Mouse (Mus musculus) layer of hippocampus, adult 11-12 months (tissue): ENCODE data around the gene Inhbe.

Source experiments
- DNase-seq: peaks from one replicate; pipeline ENCODE4 v3.0.0; 2022; ENCODE audit warnings: low spot score

Inhbe gene

DNA sequence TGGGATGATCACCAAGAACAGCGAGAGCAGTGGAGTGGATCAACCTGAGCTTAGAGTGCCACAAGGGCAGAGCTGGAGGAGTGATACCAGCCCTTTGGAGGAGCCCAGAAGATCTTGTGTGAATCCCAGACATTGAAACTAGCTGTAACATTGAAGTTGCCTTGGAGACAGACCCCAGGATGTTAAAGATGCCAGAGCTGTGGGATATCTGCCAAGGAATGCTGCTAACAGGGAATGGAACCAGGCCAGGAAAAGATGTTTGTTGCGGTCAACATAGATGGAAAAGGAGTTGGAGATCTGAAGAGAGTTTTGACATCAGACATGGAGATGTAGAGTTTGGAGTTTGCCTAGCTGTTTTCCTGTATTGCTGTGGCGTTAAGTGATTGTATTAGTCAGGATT, 8.0 kb downstream of the Inhbe start:
- no peak for DNase-seq

- DNase-seq = no peak
Observed at GRCm38 (mm10) chr10:127343029-127343428, 11.2 kb downstream of the Inhbe start.

DNA sequence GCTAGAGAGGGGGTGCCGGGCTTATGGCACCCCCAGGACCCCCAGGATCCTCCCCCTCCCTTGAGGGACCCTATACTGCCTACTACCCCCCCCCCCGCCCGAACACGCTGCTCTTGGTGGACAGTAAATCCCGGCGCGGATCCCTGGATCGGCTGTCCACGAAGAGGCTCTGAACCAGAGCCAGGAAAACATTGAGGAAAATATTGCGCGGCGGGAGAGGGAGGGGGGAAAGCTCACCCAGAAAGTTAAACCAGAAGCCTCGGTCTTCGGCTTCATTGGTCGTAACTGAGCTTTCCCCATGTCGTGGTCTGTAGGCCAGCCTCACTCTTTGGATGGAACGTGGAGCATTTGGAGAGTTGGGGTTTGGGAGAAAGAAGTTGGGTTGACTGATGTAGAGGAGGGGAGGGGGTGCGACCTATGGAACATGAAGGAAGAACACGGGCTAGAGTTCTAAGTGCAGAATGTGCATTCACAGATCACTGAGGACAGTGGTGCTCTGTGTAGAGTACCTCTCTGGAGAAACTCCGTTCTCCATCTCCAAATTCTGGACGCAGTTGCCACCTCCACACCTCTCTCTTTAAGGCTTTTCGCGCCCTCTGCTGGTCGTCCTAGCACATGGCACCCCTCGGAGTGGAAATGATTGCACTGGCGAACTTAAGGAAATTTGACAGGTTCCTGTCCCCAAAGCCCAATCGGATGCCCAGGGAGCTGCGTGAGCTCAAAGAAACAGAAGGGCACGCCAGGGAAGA, 12.1 kb downstream of the Inhbe start, which contains the start of gene Gli1:
Gene Gli1, minus strand, starts transcription at position 84 of the 749 bp plus-strand sequence.
- peak; percentile 77 for DNase-seq

DNA sequence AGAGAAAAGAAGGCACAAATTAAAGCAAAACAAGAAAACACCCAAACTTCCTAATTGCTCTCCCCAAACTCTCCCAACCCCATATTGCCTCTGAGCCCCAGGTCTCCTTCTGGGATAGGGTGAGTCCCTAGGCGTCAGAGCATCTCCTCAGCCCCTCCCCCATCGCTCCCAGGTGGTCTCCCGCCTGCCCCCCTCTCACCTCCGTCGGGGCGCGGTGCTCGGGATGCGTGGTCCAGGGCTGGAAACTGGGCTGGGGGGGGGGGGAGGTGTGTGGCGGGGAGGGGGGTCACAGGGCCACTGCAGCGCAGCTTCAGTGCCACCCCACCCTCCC, 12.9 kb downstream of the Inhbe start:
- no peak for DNase-seq

- DNase-seq = no peak
Observed at GRCm38 (mm10) chr10:127340577-127341359, 13.4 kb downstream of the Inhbe start.

GRCm38 (mm10) chr10:127339683-127340576, 14.3 kb downstream of the Inhbe start:
- DNase-seq = no peak

- DNase-seq = peak; percentile 92
Observed at GRCm38 (mm10) chr10:127338930-127339682, 15.1 kb downstream of the Inhbe start.

GRCm38 (mm10) chr10:127337536-127338099, 16.6 kb downstream of the Inhbe start:
- no peak for DNase-seq

DNA sequence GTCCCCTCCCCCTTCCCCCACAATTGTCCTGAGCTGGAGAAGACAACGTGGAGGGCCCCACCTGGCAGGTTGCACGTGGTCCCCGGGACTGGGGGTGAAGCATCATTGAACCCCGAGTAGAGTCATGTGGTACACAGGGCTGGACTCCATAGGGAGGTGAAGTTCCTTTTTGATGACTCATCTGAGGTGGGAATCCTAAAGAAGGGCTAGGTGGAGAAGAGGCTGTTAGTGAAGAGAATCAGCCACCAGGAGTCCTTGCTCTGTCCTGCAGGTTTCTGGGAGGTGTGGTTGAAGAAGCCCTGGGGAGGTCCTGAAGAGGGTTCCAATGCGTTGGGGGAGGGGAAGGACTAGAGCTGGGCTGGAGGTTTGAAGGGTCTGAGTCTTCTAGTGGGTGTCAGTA, 17.3 kb downstream of the Inhbe start:
- no peak for DNase-seq

- no peak for DNase-seq
Observed at GRCm38 (mm10) chr10:127335271-127335670, 18.9 kb downstream of the Inhbe start.

- DNase-seq = no peak
Observed at GRCm38 (mm10) chr10:127333152-127333551, 21.1 kb downstream of the Inhbe start.

DNA sequence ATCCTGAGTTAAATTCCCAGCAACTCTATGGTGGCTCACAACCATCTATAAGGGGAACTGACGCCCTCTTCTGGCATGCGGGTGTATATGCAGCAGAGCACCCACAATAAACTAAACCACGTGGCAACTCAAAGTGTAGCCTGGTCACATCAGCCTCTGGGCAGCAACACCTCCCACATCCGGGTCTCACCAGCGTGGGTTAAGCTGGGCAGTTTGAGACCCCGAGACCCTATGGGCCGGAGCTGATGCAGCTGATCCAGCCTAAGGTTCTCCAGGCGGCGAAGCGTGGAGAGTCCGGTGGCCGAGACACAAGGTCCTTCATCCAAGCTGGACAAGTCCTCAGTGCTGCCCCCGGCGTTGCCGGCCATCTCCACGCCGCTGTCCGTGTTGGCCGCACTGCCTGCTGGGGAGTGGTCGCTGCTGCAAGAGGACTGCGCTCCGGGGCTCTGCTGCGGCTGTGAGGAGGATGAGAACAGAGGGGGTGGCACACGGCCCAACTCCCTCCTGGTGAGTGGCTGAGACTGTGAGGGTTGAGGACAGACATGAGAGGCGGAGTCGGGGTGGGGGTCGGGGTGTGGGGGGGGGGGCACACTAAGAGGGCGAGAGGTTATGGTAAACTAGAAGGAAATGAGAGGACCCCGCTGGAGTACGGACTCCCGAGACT, 21.9 kb downstream of the Inhbe start:
- DNase-seq = no peak

- no peak for DNase-seq
Observed at GRCm38 (mm10) chr10:127330212-127330611, 24.0 kb downstream of the Inhbe start.

GRCm38 (mm10) chr10:127327461-127328145, 26.6 kb downstream of the Inhbe start:
- DNase-seq = no peak

GRCm38 (mm10) chr10:127326828-127327227, 27.4 kb downstream of the Inhbe start:
- no peak for DNase-seq

DNA sequence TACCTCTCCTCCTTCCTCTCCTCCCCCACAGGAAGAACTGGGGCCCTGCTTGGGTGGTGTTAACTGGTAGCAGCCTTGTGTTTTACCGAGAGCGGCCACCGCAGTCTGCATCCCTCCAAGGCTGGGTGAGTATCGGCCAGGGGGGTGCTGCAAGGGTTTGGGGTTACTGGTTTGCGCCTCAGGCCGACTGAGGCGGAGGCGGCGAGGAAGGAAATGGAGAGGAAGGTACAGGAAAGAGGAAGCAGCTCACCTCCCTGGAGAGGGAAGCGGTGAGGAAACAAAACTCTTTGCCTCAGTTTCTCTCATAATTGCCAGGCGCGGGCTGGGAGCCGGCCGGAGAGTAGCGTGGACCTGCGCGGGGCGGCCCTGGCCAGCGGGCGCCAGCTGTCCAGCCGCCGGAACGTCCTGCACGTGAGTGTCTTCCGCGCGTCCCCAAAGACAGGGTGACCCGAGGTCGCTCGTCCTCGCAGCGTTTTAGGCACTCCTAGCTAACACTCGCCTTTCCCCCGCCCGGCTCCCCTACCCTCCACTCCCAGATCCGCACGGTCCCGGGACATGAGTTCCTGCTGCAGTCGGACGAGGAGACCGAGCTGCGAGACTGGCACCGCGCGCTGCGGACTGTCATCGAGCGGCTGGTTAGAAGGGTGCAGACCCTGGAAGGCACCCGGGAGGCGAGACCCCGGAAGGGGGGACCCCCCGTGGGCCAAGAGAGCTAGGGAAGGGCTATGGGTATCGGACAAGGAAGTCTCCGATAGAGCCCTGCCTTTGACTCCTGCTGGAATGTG, 28.0 kb downstream of the Inhbe start:
- no peak for DNase-seq

DNA sequence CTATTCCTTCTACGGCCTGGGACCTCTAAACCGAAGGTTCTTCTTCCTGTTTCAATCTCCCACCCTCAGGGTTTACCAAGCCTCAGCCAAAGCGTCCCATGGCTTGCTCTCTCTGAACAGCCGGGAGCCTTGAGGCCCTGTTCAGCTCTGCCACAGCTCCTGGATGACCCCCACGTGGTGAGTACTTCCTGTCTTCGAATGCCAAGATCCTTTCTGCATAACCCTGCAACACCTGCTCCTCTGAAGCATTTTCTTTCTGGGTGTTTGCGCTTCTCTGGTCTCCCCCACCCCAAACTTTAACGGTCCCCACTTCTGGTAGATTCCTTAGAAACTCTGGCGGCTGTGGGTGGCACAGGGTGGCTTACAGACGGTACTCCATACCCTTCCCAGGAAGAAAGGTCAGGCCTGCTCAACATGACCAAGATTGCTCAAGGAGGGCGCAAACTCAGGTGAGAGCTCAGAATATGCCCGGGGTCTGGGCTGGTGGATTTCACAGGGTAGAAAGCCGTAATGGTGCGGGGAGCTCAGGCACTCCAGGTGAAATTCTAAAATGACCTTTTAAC, 28.7 kb downstream of the Inhbe start:
- no peak for DNase-seq

DNA sequence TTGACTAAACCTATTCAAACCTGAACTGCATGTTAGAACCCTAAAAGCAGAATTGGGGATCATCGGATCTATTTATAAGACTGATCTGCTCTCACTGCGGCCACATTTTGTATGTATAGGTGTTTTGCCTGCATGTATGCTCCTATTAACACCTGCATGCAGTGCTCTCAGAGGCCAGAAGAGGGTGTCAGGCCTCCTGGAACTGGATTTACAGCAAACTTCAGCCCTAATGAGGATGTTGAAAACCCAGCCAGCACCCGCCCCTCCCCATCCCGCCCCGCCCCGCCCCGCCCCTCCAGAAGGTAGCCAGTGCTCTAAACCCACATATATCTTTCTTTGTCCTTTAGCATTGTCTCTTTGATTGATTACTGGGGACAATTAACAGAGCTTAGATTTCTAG, 29.7 kb downstream of the Inhbe start:
- no peak for DNase-seq
